Mouse (Mus musculus): Measurements from ENCODE around the gene Sec14l4. TPM values are rescaled to one million over a fixed set of nuclear protein-coding genes. Genes with fewer than 3 reads are reported as not detected.

Gene Sec14l4
- polyA plus RNA-seq, 1 experiment, result not detected

DNA sequence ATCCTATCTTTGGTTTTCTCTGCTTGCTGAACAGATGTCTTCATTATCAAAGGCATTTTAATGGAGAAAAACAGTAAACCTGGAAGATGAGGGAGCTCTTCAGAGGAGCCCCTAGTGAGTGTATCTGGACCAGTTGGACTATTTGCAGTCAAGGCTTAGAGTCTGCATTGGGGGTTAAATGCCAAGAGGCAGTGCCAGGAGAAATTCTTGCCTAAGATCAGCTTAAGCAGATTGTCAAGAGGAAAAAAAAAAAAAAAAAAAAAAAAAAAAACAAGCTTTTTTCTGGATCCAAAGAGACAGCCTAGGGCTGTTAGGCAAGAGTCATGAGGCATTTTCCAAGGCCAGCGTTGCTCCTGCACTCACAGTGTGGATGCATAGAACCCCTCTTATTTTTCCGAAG lies 16.5 kb downstream of the Sec14l4 start:
- TF ChIP-seq GATA1 (IDR thresholded peaks at IDR 0.05; ENCODE audit: low read length), result no peak

DNA sequence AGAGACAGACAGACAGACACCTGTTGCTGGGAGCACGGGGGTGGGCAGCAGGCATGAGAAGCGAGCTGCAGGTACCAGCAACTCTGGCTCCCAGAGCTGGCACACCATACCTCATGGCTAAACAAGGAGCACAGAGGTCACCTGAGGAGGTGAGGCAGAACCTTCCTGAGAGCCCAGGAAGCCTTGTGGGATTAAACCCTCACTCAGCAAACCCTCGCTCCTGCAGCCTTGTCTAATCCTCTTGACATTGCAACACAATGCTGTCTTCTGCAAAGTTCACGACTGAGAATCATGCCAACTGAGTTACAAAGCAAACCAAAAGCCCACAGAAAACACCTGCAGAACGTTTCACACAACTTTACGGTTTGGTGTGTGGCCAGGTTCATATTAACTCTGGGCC lies 17.2 kb downstream of the Sec14l4 start:
- TF ChIP-seq GATA1 (IDR thresholded peaks at IDR 0.05; ENCODE audit: low read length), result no peak

DNA sequence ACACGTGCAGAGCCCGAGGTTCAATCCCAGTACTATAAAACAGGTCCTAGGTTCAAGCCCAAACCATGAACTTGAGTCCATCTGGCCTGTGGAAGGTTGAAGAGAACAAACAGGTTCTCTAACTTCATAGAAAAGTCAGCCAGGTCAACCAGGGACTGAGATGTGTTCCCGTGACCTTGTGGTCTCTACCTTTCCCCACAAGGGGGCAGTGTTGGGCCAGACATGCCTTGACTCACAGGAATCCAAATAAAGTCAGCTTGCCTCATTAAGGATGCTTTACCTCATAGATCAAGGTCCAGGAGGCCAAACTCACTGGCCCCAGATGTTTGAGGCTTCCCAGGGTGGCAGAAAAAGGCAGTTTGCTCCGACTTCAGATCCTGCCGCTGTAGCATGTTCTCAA lies 22.3 kb downstream of the Sec14l4 start:
- no peak for TF ChIP-seq GATA1 (IDR thresholded peaks at IDR 0.05; ENCODE audit: low read length)

DNA sequence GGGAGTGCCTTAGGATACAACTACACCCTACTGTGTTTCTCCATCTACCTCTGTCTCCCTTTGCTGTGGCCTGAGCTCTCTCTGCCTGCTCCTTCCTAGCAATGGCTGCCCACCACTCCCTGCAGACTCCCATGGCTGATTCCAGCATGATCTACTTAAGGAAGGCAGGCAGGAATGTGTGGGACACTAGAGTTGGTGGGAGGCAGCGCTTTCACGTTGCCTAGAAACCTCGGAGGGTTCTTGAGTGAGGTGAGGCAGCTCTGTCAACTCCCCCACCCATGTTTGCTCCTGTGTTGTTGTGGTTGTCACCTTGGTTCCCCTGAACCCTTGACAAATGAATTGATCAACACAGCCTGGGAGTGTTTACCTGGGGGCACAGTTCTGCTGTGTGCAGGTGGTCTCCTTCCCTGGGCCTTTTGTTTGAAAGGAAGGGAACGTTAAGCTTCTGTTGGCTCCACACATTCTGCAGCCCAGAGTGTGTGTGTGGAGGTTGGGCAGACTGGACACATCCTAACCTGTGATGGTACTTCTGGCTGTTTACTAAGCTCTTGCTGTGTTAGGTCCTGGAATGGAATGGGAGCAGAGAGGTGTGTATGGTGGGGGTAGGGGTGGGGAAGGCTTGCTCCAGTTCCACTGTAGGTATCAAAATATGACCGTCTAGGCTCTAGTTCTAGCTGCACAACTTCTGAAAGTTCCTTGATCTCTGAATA lies 29.8 kb downstream of the Sec14l4 start:
- TF ChIP-seq GATA1 (IDR thresholded peaks at IDR 0.05; ENCODE audit: low read length), result no peak

DNA sequence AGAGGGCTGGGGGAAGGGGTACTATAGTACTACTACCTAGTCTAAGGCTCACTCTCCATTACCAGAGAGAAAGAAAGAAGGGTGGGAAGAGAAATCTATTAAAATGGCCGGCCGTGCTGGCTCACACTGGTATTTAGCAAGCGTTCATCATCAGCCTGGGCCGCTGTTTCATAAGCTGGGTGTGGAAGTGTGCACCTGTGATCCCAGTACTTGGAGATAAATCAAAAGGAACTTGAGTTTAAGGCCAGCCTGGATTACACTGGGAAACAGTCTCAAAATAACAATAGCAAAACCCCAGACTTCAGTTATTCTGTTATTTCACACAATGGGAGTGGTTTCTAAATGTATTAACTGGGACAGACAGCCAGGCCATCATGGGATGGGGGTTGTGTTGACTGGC lies 31.3 kb downstream of the Sec14l4 start:
- no peak for TF ChIP-seq GATA1 (IDR thresholded peaks at IDR 0.05; ENCODE audit: low read length)

DNA sequence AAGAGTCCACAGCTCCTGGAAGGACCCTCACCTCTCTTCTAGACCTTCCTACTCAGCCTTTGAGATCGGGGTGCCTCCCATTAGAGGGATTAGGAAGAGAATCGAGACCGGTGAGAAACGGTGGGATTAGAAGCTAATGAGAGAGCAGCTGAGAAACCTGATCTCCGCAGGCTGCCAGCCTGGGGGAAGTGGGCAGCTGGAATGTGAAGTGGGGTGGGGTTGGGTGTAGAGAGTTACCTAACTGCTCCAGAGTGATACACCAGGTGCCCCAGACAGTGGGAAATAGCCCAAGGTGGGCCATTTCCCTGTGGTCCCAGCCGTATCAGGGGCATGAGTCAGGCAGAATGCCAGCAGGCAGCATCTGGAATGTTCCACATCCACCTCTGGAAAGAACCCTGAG lies 31.7 kb downstream of the Sec14l4 start:
- no peak for TF ChIP-seq GATA1 (IDR thresholded peaks at IDR 0.05; ENCODE audit: low read length)

DNA sequence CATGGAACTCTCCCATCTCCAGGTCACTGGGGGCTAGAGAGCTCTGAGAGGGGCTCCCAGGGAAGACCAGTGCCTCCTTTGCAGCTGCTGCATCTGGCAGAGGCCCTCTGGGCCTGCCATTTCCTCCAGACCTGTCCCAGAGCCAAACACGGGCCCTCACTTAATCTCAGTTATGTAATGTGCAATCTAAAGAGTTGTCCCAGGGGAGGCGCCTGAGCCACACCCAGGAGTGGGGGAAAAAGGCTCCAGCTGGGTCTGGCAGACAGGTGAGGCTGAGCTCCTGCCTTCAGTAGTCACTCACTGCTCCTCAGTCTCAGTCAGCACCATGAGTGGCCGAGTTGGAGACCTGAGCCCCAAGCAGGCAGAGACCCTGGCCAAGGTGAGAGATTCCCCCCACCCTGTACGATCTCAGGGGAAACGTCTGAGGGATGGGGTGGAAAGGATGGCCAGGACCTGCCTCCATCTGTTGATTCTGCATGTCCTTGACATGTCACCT lies 33.4 kb downstream of the Sec14l4 start, which contains the start of gene Sec14l3:
Gene Sec14l3, plus strand, starts transcription at position 215 of the 496 bp plus-strand sequence.
- no peak for TF ChIP-seq GATA1 (IDR thresholded peaks at IDR 0.05; ENCODE audit: low read length)

DNA sequence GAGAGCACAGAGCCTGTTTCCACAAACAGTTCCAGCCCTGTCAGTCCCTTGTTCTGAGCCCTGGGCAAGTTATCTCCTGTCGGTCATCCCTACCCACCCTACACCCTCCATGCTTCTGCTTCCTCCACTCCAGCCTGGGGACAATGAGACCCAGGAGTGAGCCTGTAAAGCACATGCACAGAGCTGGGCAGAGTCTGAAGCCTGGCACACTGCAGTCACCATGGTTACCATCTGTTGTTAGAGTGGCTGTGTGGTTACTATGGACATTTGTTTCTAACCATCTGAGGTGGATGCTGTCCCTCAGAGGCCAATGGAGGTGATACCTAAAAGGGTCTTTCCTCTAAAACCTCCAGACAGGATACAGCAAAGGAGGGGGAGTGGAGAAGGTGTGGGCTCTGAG lies 38.4 kb downstream of the Sec14l4 start:
- TF ChIP-seq GATA1 (IDR thresholded peaks at IDR 0.05; ENCODE audit: low read length), result no peak

DNA sequence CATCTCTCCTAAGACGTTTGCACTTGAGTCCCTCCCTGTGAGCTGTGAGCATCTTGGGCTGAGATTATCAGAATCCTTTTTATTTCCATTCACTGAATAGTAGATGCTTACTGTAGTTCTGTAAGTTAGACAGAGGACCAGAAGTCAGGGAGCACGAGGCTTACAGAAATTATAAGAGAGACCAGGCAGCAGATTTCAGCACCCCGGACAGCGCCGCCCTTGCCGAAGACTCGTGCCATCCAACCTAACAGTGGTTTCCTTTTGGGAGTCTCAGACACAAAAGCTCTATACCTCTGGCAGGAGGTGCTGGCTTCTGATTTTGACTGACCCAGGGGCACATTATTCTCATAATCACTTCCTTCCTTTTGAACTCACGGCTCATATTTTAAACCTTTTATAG lies 45.4 kb downstream of the Sec14l4 start:
- TF ChIP-seq GATA1 (IDR thresholded peaks at IDR 0.05; ENCODE audit: low read length), result no peak

DNA sequence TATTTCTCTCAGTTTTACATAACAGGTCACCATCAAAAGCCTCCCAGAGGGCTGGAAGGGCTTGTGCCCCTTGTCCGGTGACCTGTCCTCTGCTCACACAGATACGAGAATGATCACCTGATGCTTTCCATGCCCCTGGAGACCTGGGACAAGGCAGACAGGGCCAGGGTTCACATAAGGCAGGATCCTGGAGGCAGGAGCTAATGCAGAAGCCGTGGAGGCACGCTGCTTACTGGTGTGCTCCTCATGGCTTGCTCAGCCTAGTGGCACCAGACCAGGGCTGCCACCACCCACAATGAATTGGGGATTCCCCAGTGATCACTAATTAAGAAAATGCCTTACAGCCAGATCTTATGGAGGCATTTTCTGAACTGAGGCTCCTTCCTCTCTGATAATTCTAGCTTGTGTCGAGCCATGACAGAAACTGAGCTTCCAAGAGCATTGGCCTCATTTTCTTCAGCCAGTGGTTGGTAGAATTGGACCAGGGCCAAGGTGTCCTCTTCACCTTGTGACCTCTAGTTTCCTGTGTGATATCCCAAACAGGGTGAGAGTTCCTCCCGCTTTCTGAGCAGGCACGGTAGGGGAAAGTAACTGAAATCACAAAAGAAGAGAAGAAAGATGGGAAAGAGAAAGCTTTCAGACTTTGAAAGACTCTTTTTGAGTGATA lies 47.1 kb downstream of the Sec14l4 start:
- TF ChIP-seq GATA1 (IDR thresholded peaks at IDR 0.05; ENCODE audit: low read length), result no peak

DNA sequence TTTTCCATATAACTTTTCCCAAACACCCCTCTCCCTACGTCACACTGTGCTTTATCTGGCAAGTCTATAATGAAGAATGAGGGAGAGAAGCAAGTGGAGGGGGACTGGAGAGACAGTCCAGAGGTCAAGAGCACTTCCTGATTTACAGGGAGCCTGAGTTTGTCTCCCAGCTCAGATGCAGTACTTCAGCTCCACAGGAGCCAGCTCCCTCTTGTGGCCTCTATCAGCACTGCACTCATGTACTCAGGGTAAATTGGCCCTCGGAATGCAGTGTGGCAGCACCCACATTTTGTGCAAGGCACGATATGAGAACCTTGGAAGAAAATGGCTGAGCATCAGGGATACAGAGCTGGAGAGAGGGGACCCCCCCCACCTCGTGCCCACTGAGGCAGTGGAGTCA lies 49.0 kb downstream of the Sec14l4 start:
- no peak for TF ChIP-seq GATA1 (IDR thresholded peaks at IDR 0.05; ENCODE audit: low read length)

DNA sequence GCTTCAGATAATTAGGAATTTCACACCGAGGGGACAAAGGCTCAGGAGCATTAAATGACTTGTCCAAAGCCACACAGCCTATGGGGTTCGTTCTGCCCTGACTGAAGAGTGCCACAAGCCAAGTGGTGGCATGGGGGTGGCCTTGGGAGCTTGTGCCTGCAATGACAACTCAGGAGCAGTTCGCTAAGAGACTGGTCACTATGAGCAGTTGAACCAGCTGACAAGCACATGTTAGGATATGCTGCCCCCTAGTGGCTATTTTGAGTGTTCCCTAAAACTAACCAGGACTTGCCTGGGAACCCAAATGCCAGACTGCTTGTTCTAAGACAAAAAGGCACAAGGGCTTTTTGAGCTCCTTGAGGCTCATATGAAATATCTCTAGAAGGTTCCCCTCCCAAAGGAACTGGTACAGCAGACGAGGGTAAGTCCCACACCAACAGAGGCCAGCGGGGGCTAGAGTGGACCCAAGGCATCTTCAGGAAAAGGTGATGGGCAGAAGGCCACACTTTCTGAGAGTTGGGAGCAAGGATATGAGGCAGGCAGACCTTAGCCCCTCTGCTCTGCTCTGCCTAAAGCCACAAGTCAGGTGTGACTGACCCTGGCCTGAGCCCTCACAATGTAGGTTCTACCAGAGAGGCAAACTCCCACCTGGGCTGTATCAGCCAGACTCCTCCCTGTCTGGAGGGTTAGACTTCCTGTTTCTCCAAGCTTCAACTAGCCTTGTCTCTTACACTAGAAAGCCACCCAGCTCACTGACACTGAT lies 52.2 kb downstream of the Sec14l4 start:
- no peak for TF ChIP-seq GATA1 (IDR thresholded peaks at IDR 0.05; ENCODE audit: low read length)

DNA sequence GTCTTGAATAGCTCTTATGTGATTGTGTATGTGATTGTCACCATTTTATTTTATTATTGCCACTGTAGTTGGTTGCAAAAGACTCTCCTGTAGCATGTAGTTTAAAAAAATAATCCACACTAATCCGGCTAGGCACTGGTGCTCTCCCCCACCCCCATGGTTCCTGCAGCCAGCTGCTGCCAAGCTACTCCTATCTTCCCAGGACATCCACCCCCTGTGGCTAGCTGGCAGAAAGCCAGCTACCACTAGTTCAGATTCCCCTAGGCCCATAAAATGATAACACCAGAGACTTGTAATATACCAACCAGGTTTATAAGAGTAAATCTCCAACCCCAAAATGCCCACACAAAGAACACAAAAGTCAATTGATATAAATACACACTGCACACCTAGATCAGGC lies 55.0 kb downstream of the Sec14l4 start:
- TF ChIP-seq GATA1 (IDR thresholded peaks at IDR 0.05; ENCODE audit: low read length), result no peak

DNA sequence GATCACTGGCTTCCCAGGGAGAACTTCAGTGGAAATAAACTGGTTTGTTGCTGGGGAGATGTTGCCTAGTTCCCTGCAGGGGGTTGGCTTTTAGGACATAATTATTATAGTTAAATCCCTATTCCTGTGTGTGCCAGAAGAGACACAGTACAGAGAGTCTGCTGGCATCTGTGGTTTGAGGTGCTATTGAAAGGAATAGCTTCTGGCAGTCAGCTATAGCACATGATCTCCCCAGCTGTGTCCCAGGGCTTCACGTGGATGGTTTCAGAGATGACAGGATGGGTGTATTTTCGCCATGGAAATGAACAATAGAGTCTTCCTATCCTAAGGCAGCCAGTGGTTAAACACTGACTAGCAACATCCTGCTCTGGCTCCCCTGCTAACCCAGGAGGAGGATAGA lies 56.0 kb downstream of the Sec14l4 start:
- no peak for TF ChIP-seq GATA1 (IDR thresholded peaks at IDR 0.05; ENCODE audit: low read length)

DNA sequence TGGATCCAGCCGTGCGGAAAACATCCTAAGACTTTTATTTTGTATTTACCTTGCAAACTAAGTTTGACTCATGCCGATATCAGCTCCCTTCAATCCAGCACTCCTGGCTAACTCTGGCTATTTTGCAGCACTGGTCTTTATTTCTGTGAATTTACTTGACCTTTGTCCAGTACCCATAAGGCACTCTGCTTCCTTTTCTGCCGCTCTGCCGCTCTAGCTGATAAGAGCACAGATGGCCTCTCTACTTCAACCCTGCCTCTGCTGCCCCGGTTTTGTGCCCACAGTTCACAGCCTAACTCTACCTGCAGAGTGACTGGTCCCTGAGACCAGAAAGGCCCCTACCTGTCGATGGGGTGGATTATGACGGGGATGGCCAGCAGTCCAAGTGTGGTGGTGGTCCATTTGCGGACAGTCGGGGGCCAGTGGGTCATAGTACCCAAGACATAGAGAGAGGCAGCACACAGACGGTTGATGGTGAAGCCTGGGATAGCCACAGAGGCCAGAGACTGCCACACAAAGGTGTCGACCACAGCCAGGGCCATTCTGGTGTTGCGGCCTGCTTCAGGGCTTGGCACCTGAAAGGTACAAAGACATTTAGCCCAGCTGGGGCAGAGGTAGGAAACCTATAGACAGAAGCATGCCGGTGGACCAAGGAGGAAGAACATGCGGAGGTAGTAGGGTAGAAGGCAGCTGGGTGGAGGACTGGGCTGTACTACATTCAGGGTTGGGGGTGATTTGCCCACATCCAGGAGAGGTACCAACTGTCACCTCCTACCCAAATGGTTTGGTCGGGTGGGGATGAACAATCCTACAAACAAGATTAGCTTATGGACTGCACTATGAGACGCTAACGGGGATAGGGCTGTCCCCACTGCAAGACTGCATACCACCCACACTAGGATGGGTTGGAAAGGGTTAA lies 62.5 kb downstream of the Sec14l4 start:
- TF ChIP-seq GATA1 (IDR thresholded peaks at IDR 0.05; ENCODE audit: low read length), result no peak

Data from G1E-ER4 (cell line).